ENCODE assay signal across 1 mouse cellular context in the genomic region with DNA sequence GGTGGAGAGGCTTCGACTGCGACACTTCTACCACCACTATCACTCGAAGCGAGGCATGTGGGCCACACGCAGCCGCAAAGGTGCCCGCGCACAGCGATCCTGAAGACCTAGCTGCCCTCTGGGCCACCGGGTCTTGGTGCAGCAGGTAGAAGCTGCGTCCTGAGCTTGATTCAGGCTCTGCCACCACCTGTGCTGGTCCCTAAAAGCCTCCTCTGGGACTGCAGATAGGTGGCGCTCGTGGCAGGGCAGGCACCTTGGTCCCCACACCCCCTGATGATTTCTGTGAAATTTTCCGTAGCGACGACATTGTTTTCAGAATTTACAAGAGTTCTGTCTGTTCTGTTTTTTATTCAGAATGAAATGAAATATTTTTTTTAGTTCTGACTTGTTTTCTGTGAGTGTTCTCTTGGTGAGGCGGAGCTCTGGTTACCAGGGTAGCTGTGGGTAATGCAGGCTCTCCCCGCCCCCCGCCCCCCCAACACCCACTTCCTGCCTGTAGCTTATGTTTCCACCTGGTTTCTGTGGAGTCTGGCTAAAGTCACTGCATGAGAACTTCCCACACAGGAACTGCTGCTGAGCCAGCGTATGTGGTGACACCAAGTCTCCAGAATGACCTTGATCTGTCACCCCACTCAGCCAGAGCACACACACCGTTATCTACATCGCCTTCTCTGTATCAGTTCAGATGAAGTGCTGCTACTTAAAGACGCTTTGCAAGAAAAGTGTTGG.
TF ChIP-seq lines count a peak whose summit lies in the region.

No protein-coding gene starts in this region.

TF ChIP-seq in CH12.LX, 34 proteins besides CTCF, POLR2A, EP300 and RAD21:
- TF ChIP-seq ETS1 (conservative IDR thresholded peaks at IDR 0.05; ENCODE audit: low read depth, low read length) (peak; percentile 16; the same call in 1 of the 2 replicates), ZKSCAN1 (IDR thresholded peaks at IDR 0.05; ENCODE audit: borderline replicate concordance, low read depth, low read length) (no peak), SMC3 (IDR thresholded peaks at IDR 0.05; ENCODE audit: low read depth, low read length) (peak; percentile 58)
